Mouse (Mus musculus): ENCODE measurements around the gene Pycr1. TPM values are rescaled to one million over a fixed set of nuclear protein-coding genes. Genes with fewer than 3 reads are reported as not detected.

Gene Pycr1
- total RNA-seq, 4 experiments from 2014 or later: 1.5 to 2.3 (median 1.8) TPM

- peak in 1 of 2 experiments; percentile 63 for DNase-seq (ENCODE audit: low spot score in 2 of 2)
These were observed 15.4 kb upstream of the Pycr1 start for GRCm38 (mm10) chr11:120658876-120659410.

GRCm38 (mm10) chr11:120657301-120657700 lies 13.7 kb upstream of the Pycr1 start:
- DNase-seq (ENCODE audit: low spot score in 2 of 2): no peak

- no peak for DNase-seq (ENCODE audit: low spot score in 2 of 2)
These were observed 11.2 kb upstream of the Pycr1 start for GRCm38 (mm10) chr11:120654741-120655140.

- no peak for DNase-seq (ENCODE audit: low spot score in 2 of 2)
These were observed 8.3 kb upstream of the Pycr1 start for GRCm38 (mm10) chr11:120651872-120652271.

- DNase-seq (ENCODE audit: low spot score in 2 of 2): no peak
These were observed 4.5 kb upstream of the Pycr1 start, which contains the start of gene Myadml2 for GRCm38 (mm10) chr11:120648001-120648476. TSS of gene Myadml2 (minus strand) at chr11:120648158.

- no peak for DNase-seq (ENCODE audit: low spot score in 2 of 2)
These were observed 3.7 kb upstream of the Pycr1 start for GRCm38 (mm10) chr11:120647047-120647830.

GRCm38 (mm10) chr11:120642939-120643600 lies 499 bp downstream of the Pycr1 start:
- DNase-seq (ENCODE audit: low spot score in 2 of 2): no peak

- DNase-seq (ENCODE audit: low spot score in 2 of 2): no peak
These were observed 1.7 kb downstream of the Pycr1 start for GRCm38 (mm10) chr11:120641869-120642268.

GRCm38 (mm10) chr11:120641255-120641654 lies 2.3 kb downstream of the Pycr1 start:
- no peak for DNase-seq (ENCODE audit: low spot score in 2 of 2)

GRCm38 (mm10) chr11:120634810-120635209 lies 8.8 kb downstream of the Pycr1 start:
- DNase-seq (ENCODE audit: low spot score in 2 of 2): no peak

GRCm38 (mm10) chr11:120633520-120634343 lies 9.8 kb downstream of the Pycr1 start, which contains the start of gene Mafg:
TSS of gene Mafg (minus strand) at chr11:120633600.
- DNase-seq (ENCODE audit: low spot score in 2 of 2): peak; percentile 77 to 93

- DNase-seq (ENCODE audit: low spot score in 2 of 2): peak in 1 of 2 experiments; percentile 45
These were observed 10.7 kb downstream of the Pycr1 start for GRCm38 (mm10) chr11:120632559-120633519.

- no peak for DNase-seq (ENCODE audit: low spot score in 2 of 2)
These were observed 11.7 kb downstream of the Pycr1 start for GRCm38 (mm10) chr11:120631726-120632448.

- no peak for DNase-seq (ENCODE audit: low spot score in 2 of 2)
These were observed 12.5 kb downstream of the Pycr1 start for GRCm38 (mm10) chr11:120630881-120631725.

GRCm38 (mm10) chr11:120630401-120630871 lies 13.1 kb downstream of the Pycr1 start:
- no peak for DNase-seq (ENCODE audit: low spot score in 2 of 2)

GRCm38 (mm10) chr11:120629911-120630310 lies 13.7 kb downstream of the Pycr1 start:
- DNase-seq (ENCODE audit: low spot score in 2 of 2): no peak

GRCm38 (mm10) chr11:120629341-120629730 lies 14.2 kb downstream of the Pycr1 start:
- DNase-seq (ENCODE audit: low spot score in 2 of 2): no peak

GRCm38 (mm10) chr11:120628601-120629340 lies 14.8 kb downstream of the Pycr1 start:
- no peak for DNase-seq (ENCODE audit: low spot score in 2 of 2)
